Mouse (Mus musculus) MEL (cell line): ENCODE measurements around the gene Htr6. TPM values are rescaled to one million over a fixed set of nuclear protein-coding genes. Genes with fewer than 3 reads are reported as not detected.

Experiments used
- DNase-seq: peaks from one replicate; pipeline ENCODE4 v3.0.0; 2011; ENCODE audit warnings: low read depth, low spot score
- H3K27ac ChIP-seq: 2 replicates; pipeline ENCODE4 v1.5.1; 2012; ENCODE audit warnings: low read depth, mild to moderate bottlenecking, control low read depth, low read length, moderate library complexity; ENCODE audit not compliant: control insufficient read depth
- H3K27me3 ChIP-seq, 2 experiments: fragments of 150-350 bp in 1 of 2; sonication (generic) in 1 of 2; 2 replicates each; pipeline ENCODE4 v1.6.1; 2012; ENCODE audit warnings: low read length in 2 of 2, mild to moderate bottlenecking in 2 of 2, improper control_type of control experiment in 1 of 2, moderate library complexity in 1 of 2; ENCODE audit not compliant: insufficient read depth in 2 of 2, control insufficient read depth in 1 of 2
- H3K36me3 ChIP-seq, 2 experiments: 2 replicates each; pipeline ENCODE4 v1.6.1; 2012 to 2014; ENCODE audit warnings: low read length in 2 of 2, improper control_type of control experiment in 1 of 2, inconsistent platforms in 1 of 2, mild to moderate bottlenecking in 1 of 2; ENCODE audit not compliant: insufficient read depth in 2 of 2, control insufficient read depth in 1 of 2
- H3K4me1 ChIP-seq, 2 experiments: fragments of 150-350 bp in 1 of 2; sonication (generic) in 1 of 2; 2 replicates each; pipeline ENCODE4 v1.6.1; 2012; ENCODE audit warnings: low read length in 2 of 2, improper control_type of control experiment in 1 of 2, mild to moderate bottlenecking in 1 of 2; ENCODE audit not compliant: insufficient read depth in 2 of 2, control insufficient read depth in 1 of 2
- H3K4me3 ChIP-seq, 2 experiments: fragments of 150-350 bp in 1 of 2; sonication (generic) in 1 of 2; 2 replicates each; pipeline ENCODE4 v1.5.1; 2012; ENCODE audit warnings: low read depth in 2 of 2, low read length in 2 of 2, mild to moderate bottlenecking in 2 of 2, moderate library complexity in 2 of 2, control low read depth in 1 of 2, improper control_type of control experiment in 1 of 2; ENCODE audit not compliant: control insufficient read depth in 1 of 2, insufficient read depth in 1 of 2
- H3K79me2 ChIP-seq: 2 replicates; pipeline ENCODE4 v1.6.1; 2012; ENCODE audit warnings: mild to moderate bottlenecking, low read length, moderate library complexity; ENCODE audit not compliant: control insufficient read depth, poor library complexity, insufficient read depth
- H3K9ac ChIP-seq: 2 replicates; pipeline ENCODE4 v1.6.1; 2012; ENCODE audit warnings: low read depth, mild to moderate bottlenecking, control low read depth, low read length, moderate library complexity; ENCODE audit not compliant: control insufficient read depth, poor library complexity, severe bottlenecking
- H3K9me3 ChIP-seq: fragments of 150-350 bp; sonication (generic); replicated peaks from 2 replicates; pipeline ENCODE4 v1.6.1; 2012; ENCODE audit warnings: mild to moderate bottlenecking, low read length, improper control_type of control experiment, moderate library complexity; ENCODE audit not compliant: insufficient read depth
- CHD1 ChIP-seq: IDR thresholded peaks from 2 replicates; pipeline ENCODE4 v1.6.1; 2012; ENCODE audit warnings: low read depth, mild to moderate bottlenecking, inconsistent platforms, low read length, improper control_type of control experiment
- CTCF ChIP-seq, 3 experiments: IDR thresholded peaks in 2 of 3; conservative IDR thresholded peaks in 1 of 3; 2 replicates each; pipeline ENCODE4 v1.5.1; 2011 to 2012; ENCODE audit warnings: low read length in 3 of 3, low read depth in 2 of 3, mild to moderate bottlenecking in 2 of 3, improper control_type of control experiment in 1 of 3, inconsistent platforms in 1 of 3, mixed read lengths in 1 of 3, moderate library complexity in 1 of 3; ENCODE audit not compliant: control insufficient read depth in 1 of 3, insufficient read depth in 1 of 3, poor library complexity in 1 of 3, severe bottlenecking in 1 of 3
- ETS1 ChIP-seq: IDR thresholded peaks from 2 replicates; pipeline ENCODE4 v1.6.1; 2012; ENCODE audit warnings: low read depth, mild to moderate bottlenecking, inconsistent platforms, low read length, improper control_type of control experiment, moderate library complexity
- GABPA ChIP-seq: IDR thresholded peaks from 2 replicates; pipeline ENCODE4 v1.6.1; 2012; ENCODE audit warnings: low read depth, mild to moderate bottlenecking, inconsistent platforms, low read length, improper control_type of control experiment, moderate library complexity
- GATA1 ChIP-seq: IDR thresholded peaks from 2 replicates; pipeline ENCODE4 v1.6.1; 2011; ENCODE audit warnings: low read depth, low read length, improper control_type of control experiment
- MAFK ChIP-seq: IDR thresholded peaks from 2 replicates; pipeline ENCODE4 v1.6.1; 2011; ENCODE audit warnings: low read depth, mild to moderate bottlenecking, low read length, improper control_type of control experiment, borderline replicate concordance
- MYB ChIP-seq: IDR thresholded peaks from 2 replicates; pipeline ENCODE4 v1.6.1; 2011; ENCODE audit warnings: mild to moderate bottlenecking, low read depth, low read length, improper control_type of control experiment
- POLR2AphosphoS2 ChIP-seq: IDR thresholded peaks from 2 replicates; pipeline ENCODE4 v1.6.1; 2011; ENCODE audit warnings: low read length, improper control_type of control experiment
- RCOR1 ChIP-seq: IDR thresholded peaks from 2 replicates; pipeline ENCODE4 v1.6.1; 2012; ENCODE audit warnings: low read depth, mild to moderate bottlenecking, inconsistent platforms, low read length, improper control_type of control experiment
- SIN3A ChIP-seq: IDR thresholded peaks from 2 replicates; pipeline ENCODE4 v1.6.1; 2012; ENCODE audit warnings: low read length, improper control_type of control experiment, inconsistent platforms
- SMC3 ChIP-seq: IDR thresholded peaks from 2 replicates; pipeline ENCODE4 v1.6.1; 2011; ENCODE audit warnings: low read depth, low read length, improper control_type of control experiment
- polyA plus RNA-seq, 2 experiments: library from polyadenylated mRNA; stranded (reverse) in 1 of 2; unstranded in 1 of 2; fragments of >175 nt in 1 of 2; fragments of >200 nt in 1 of 2; gene quantifications; 2 replicates each; pipeline versions ENCODE4 v1.2.1 to v1.2.4; 2012; ENCODE audit warnings: low replicate concordance in 2 of 2, low read depth in 1 of 2; ENCODE audit not compliant: insufficient read length in 2 of 2, insufficient read depth in 1 of 2, missing spikeins in 1 of 2
- total RNA-seq: library from RNA; depleted of rRNA; stranded (reverse); fragments of 300-350 nt; gene quantifications from 2 replicates; pipeline ENCODE4 v1.2.3, GENCODE M21; 2012

Htr6 gene
- total and polyA plus RNA-seq, 3 experiments: 0.08 TPM; not detected in 2

GRCm38 (mm10) chr4:139112482-139112881 lies 37.1 kb upstream of the Htr6 start:
- no peak for DNase-seq
- Histone ChIP-seq H3K4me1 (peaks cover 11 to 16% of the 10 kb centered on the region in 2 experiments), H3K27ac (no peak overlapping the region), H3K36me3 (peaks cover 11 to 17% of the 10 kb centered on the region in 2 experiments), H3K4me3 (no peak overlapping the region), H3K79me2 (peaks cover 82% of the 10 kb centered on the region), H3K9me3 (no peaks in the 10 kb centered on the region), H3K27me3 (no peaks in the 10 kb centered on the region), H3K9ac (no peak overlapping the region)
- TF ChIP-seq MYB: no peak
- TF ChIP-seq ETS1: no peak
- TF ChIP-seq CTCF (IDR thresholded peaks at IDR 0.05 in 2 of 3, conservative IDR thresholded peaks at IDR 0.05 in 1 of 3; ENCODE audit: control insufficient read depth in 1 of 3, insufficient read depth in 1 of 3, low read depth in 2 of 3, low read length in 3 of 3, poor library complexity in 1 of 3, severe bottlenecking in 1 of 3): no peak
- TF ChIP-seq POLR2AphosphoS2: no peak
- TF ChIP-seq GABPA: no peak

GRCm38 (mm10) chr4:139111421-139111820 lies 36.1 kb upstream of the Htr6 start:
- H3K4me3 ChIP-seq: no peak overlapping the region
- H3K4me1 ChIP-seq: peaks cover 2 to 7% of the 10 kb centered on the region in 2 experiments; a peak in 3 of 4 replicates
- H3K9me3 ChIP-seq: no peaks in the 10 kb centered on the region
- H3K9ac ChIP-seq: no peak overlapping the region
- no peak for TF ChIP-seq SIN3A
- H3K27ac ChIP-seq: no peak overlapping the region
- H3K27me3 ChIP-seq: no peaks in the 10 kb centered on the region
- peaks cover 5 to 17% of the 10 kb centered on the region in 2 experiments for H3K36me3 ChIP-seq
- DNase-seq: no peak
- peaks cover 76% of the 10 kb centered on the region for H3K79me2 ChIP-seq

- H3K9me3 ChIP-seq: no peaks in the 10 kb centered on the region
- no peak for DNase-seq
- H3K36me3 ChIP-seq: peaks cover 5 to 17% of the 10 kb centered on the region in 2 experiments
- H3K4me1 ChIP-seq: peaks cover 0 to 5% of the 10 kb centered on the region in 2 experiments; a peak in 2 of 4 replicates
- H3K27ac ChIP-seq: no peak overlapping the region
- no peak overlapping the region for H3K4me3 ChIP-seq
- no peaks in the 10 kb centered on the region for H3K27me3 ChIP-seq
- H3K79me2 ChIP-seq: peaks cover 72% of the 10 kb centered on the region
- TF ChIP-seq SMC3: no peak
- no peak for TF ChIP-seq GATA1
- no peak for TF ChIP-seq MAFK
- no peak for TF ChIP-seq RCOR1
- no peak for TF ChIP-seq CHD1
- no peak overlapping the region for H3K9ac ChIP-seq
Measured at GRCm38 (mm10) chr4:139110858-139111257, 35.5 kb upstream of the Htr6 start.
